Mouse (Mus musculus) adrenal gland, adult 2 months (tissue): ENCODE measurements at regions not wholly inside any gene's neighbourhood (a gene's known extent, or its start where the extent isn't known, plus 50 kb on each side); places are given as distances from the start of the nearest gene placed in this dataset.

ENCODE experiments used
- DNase-seq: peaks from one replicate; pipeline ENCODE4 v3.0.0; 2021

DNA sequence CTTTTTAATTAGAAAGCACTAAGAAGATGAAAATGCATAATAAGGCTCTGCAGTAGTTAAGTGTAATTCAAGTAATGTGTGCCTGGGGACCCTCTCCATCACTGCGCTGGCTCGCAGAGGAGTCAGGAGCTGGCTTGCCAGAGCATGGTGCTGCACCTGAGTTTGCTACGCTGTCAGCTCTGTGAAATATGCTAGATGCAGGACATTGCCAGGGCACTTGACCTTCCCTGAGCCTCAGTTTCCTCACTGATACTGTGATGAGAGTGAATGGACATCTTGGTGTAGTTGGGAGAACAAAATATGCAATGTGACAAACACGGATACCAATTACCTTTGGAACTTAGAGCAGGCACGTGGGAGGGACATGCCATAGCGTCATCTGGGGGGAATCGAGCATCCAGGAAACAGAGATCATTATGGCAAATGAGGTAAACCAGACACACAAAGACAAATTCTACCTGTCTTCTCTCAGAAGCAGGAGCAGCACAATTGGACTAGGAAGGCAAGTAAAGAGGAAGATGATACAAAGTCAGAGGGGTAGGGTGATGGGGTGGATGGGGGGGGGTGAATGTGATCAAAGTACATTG lies 133.6 kb upstream of the Slco3a1 start:
- DNase-seq, result no peak

DNA sequence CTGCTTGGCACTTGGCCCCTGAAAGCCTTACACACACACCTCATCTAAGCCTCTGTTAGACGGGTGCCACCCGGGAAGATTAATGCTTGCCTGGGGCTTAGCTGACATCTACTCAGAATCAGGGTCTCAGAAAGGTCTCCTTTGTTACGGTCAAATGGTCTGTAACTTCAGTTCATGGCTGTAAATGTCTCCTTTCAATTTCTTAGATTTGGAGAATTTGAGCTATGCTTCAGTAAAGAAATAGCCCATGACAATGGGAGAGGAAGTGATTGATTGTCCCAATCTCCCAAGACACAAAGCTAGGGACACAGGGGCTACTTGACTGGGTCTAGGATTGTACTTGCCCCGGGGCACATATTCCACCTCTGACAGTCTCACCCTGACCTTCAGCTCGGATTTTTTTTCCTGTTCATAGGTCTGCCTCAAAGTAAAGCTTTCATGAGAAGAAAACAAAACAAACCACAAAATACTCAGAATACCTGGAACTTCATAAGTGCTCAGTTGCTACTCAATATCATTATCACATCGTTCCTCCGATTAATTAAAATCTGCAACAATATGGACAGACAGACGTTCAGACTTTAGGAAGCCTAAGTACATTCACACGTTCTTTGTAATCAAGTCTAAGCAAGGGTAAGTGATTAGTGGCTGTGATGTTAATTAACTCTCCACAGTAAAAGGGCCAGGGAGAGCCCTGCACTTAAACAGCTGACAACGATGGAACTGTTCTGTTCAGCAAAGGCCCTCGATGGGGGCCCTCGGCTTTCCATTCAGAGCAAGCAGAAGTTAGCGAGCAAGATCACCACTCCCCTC lies 132.9 kb upstream of the Slco3a1 start:
- DNase-seq, result no peak

DNA sequence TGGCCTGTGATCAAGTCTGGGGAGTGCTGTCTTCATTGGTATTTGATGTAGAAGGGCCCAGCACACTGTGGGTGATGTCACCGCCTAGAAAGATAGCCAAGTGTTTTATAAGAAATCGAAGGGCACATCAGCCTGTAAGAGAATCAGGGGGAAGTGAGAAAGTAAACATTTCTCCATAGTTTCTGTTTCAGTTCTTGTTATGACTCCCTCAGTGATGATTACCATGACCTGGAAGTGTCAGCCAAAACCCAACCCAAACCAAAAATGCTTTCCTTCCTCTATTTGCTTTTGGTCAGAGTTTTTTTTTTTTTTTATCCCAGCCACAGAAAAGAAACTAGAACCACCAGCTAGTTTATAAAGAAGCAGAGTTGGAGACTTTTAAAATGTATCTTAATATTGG lies 129.4 kb upstream of the Slco3a1 start:
- DNase-seq, result peak; percentile 18

DNA sequence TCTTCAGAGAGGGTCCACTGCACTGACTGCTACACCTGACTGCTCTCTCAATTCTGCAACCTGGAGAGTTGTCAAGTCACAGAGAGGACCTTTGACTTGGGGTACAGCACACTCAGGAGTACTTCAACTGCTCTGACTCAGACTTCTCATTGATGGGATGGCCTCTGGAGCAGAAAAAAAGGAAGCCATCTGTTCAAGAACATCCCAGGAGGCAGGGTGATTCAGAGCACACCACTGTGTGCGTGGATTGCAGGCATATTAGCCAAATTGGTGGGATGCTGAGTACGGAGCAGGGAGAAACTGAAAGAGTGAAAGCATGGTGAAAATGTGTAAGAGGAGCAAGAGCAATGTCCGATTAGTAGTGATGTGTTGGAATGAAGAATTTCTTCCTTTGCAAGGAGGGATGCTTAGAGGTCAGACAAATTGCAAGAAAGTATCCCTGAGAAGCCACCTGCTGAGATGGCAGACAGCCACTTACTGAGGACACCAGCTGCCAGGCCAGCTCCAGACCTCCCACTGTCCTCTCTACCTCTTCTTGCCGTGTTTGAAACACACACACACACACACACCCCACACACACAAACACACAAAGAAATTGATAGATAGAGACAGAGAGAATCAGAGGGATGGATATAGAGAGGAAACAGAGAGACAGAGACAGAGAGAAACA lies 119.2 kb upstream of the Slco3a1 start:
- DNase-seq, result no peak

GRCm38 (mm10) chr7:74669110-74669509 lies 114.5 kb upstream of the Slco3a1 start:
- DNase-seq, result no peak

GRCm38 (mm10) chr7:74667106-74667505 lies 112.5 kb upstream of the Slco3a1 start:
- DNase-seq, result no peak

DNA sequence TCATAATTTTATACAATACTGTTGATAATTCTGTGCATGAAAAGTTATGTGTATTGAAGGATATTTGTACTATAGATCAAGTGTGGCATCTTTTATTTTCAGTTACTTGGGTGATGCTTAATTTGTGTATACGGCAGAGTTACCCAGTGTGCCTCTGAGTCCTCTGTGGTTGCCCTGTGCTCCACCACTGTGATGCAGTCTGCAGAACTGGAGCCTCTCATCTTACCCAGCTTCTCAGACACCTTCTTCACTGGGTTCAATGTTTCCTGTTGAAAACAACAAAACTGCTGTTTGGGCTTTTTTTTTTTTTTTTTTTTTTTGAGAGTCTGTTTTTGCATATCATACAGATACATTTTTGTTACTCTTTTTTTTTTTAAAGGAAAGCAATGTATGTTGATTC lies 109.2 kb upstream of the Slco3a1 start:
- no peak for DNase-seq

DNA sequence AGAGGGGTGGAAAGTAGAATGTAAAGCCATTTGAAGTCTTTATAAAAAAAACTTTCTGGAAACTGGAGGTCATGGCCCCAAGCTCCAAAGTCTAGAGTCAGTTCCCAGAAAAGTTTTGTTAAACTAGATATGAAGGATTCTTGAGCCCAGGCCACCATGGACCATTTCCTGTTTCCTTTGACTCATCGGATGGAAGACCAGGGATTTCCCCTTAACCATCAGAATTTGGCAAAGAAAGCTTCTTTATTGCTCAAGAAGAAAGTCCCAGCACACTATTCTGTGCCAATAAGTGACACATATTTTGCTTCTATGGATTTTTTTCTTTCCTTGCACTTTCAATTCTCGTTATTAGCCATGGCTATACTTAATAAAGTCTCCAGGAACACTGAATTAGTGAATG lies 92.7 kb upstream of the Slco3a1 start:
- DNase-seq, result peak; percentile 18

- no peak for DNase-seq
Observed at GRCm38 (mm10) chr7:74640171-74640570, 85.6 kb upstream of the Slco3a1 start.

DNA sequence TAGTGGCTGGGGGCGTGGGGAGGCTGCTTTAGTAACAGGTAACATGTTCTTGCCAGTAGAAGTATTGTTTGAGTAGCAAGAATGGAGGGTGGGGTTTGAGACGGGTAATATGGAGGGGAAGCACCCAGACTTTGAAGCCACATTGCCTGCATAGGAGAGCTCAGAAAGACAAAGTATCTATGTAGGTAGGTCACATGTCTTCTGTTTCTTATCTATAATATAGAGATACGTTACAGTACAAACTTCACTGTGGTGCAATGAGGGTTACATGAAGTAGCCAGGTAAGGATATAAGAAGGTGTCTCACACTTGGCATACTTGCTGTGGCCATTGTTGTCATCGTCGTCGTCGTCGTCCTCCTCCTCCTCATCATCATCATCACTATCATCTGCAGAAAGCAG lies 77.6 kb upstream of the Slco3a1 start:
- no peak for DNase-seq

DNA sequence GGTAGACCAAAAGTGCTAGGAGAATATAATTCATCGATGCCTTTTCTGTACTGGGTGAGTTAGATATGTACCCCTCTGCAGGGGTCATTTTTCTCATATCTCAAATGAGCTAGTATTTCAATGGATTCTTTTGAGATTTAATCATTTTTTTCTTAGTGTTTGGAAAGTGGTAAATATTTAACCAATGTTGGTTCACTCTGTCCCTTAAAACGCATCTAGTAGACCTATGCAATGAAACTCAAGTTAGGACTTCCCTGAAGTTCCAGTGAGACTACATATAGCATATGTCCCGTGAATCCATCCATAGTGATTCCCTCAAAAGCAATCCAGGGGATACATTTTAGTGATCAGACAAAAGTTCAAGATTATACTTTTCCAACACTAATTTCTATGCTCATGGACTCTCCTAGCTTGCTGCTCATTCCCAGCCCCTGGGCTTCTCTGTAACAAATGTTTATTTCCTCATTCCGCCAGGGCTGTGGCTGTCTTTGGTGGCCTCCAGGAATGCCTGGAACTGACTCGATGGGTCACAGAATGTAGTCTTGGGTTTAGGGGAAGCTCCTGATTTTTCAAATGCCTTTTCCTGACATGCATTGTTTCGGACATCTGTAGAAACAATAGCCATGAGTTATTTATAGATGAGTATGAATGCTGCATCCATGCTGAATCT lies 74.4 kb upstream of the Slco3a1 start:
- DNase-seq, result no peak
